Mouse (Mus musculus) skeletal muscle tissue, adult 2 months (tissue): ENCODE measurements around the gene Speer4e.
"Not testable (repeated sequence)": the region's sequence is repeated elsewhere in the genome, so short reads cannot be mapped to it uniquely, and the experiment has no call there.

Experiments used
- DNase-seq: peaks from one replicate; pipeline ENCODE4 v3.0.0-alpha.2; 2012; ENCODE audit warnings: low read depth, low spot score

Speer4e gene

GRCm38 (mm10) chr5:14938329-14938728, at the start of gene Speer4e:
Gene Speer4e (minus strand): TSS chr5:14938429.
- DNase-seq: not testable (repeated sequence)

GRCm38 (mm10) chr5:14986649-14987387, 48.6 kb upstream of the Speer4e start:
- not testable (repeated sequence) for DNase-seq

GRCm38 (mm10) chr5:14978835-14979234, 40.6 kb upstream of the Speer4e start, which contains the start of gene Gm10354:
Gene Gm10354 (minus strand): TSS chr5:14978935.
- DNase-seq: not testable (repeated sequence)

GRCm38 (mm10) chr5:14977368-14977767, 39.1 kb upstream of the Speer4e start:
- not testable (repeated sequence) for DNase-seq

GRCm38 (mm10) chr5:14975294-14975693, 37.1 kb upstream of the Speer4e start:
- DNase-seq: not testable (repeated sequence)

GRCm38 (mm10) chr5:14972841-14973240, 34.6 kb upstream of the Speer4e start:
- DNase-seq: not testable (repeated sequence)

- not testable (repeated sequence) for DNase-seq
Observed at GRCm38 (mm10) chr5:14963821-14964220, 25.6 kb upstream of the Speer4e start.

GRCm38 (mm10) chr5:14961502-14961901, 23.3 kb upstream of the Speer4e start:
- DNase-seq: not testable (repeated sequence)

GRCm38 (mm10) chr5:14955928-14956706, 17.9 kb upstream of the Speer4e start:
- not testable (repeated sequence) for DNase-seq

- DNase-seq: not testable (repeated sequence)
Observed at GRCm38 (mm10) chr5:14953587-14953986, 15.4 kb upstream of the Speer4e start.

GRCm38 (mm10) chr5:14952749-14953148, 14.5 kb upstream of the Speer4e start:
- not testable (repeated sequence) for DNase-seq

GRCm38 (mm10) chr5:14951822-14952221, 13.6 kb upstream of the Speer4e start:
- DNase-seq: not testable (repeated sequence)

- DNase-seq: not testable (repeated sequence)
Observed at GRCm38 (mm10) chr5:14947482-14948198, 9.4 kb upstream of the Speer4e start.

- DNase-seq: not testable (repeated sequence)
Observed at GRCm38 (mm10) chr5:14945524-14945923, 7.3 kb upstream of the Speer4e start.

- DNase-seq: not testable (repeated sequence)
Observed at GRCm38 (mm10) chr5:14941043-14941442, 2.8 kb upstream of the Speer4e start.

- not testable (repeated sequence) for DNase-seq
Observed at GRCm38 (mm10) chr5:14933721-14934120, 4.5 kb downstream of the Speer4e start.

GRCm38 (mm10) chr5:14927047-14927446, 11.2 kb downstream of the Speer4e start:
- not testable (repeated sequence) for DNase-seq

GRCm38 (mm10) chr5:14914799-14915198, 23.4 kb downstream of the Speer4e start, which contains the start of gene Gm9758:
Gene Gm9758 (minus strand): TSS chr5:14914899.
- DNase-seq: not testable (repeated sequence)

- DNase-seq: not testable (repeated sequence)
Observed at GRCm38 (mm10) chr5:14914361-14914760, 23.9 kb downstream of the Speer4e start.

- not testable (repeated sequence) for DNase-seq
Observed at GRCm38 (mm10) chr5:14903539-14903938, 34.7 kb downstream of the Speer4e start.

GRCm38 (mm10) chr5:14892242-14892641, 46.0 kb downstream of the Speer4e start:
- DNase-seq: no peak

- DNase-seq: not testable (repeated sequence)
Observed at GRCm38 (mm10) chr5:14885291-14885690, 52.9 kb downstream of the Speer4e start.
